ENCODE assay signal across 10 mouse cellular contexts in genomic region chr2:75150986-75151385, GRCm38 (mm10).
DNase-seq lines count a peak whose midpoint lies in the region; ATAC-seq and TF ChIP-seq lines count a peak whose summit lies in the region.
"Had no signal": no experiment of that assay in that cellular context is flagged by ENCODE, and none has a peak within 500 bp of the region (broad histone marks: within the 10 kb centered on the region; RNA-seq: fewer than 3 reads in every experiment).

No protein-coding gene starts in this region.

- H3K4me1 ChIP-seq in intestine, postnatal 0 days (replicated peaks; ENCODE audit: control insufficient read depth, insufficient read depth, low read length) = no peaks in the 10 kb centered on the region
- no peaks in the 10 kb centered on the region for H3K4me1 ChIP-seq in intestine, embryonic 16.5 days (ENCODE audit: control insufficient read depth, insufficient read depth, low read length)
- H3K4me1 ChIP-seq in E14TG2a.4 (replicated peaks; ENCODE audit: low read depth, low read length) = peaks cover 10% of the 10 kb centered on the region; the same call in 1 of the 2 replicates
- H3K4me1 ChIP-seq in forebrain, embryonic 13.5 days = 0 out of 2 replicates have a peak, but pooled peaks cover 3% of the 10 kb centered on the region
- H3K4me1 ChIP-seq: limb, embryonic 15.5 days had no signal

- no peak for ATAC-seq in intestine, postnatal 0 days
- ATAC-seq in intestine, embryonic 16.5 days = no peak
- peak; percentile 38; the same call in 1 of the 2 replicates for ATAC-seq in forebrain, embryonic 13.5 days
- ATAC-seq in megakaryocyte, adult 5-6 weeks (ENCODE audit: poor library complexity, severe bottlenecking) = no peak

- no peaks in the 10 kb centered on the region for H3K36me3 ChIP-seq in intestine, postnatal 0 days (ENCODE audit: control insufficient read depth, insufficient read depth)
- H3K36me3 ChIP-seq in intestine, embryonic 16.5 days (ENCODE audit: control insufficient read depth, insufficient read depth, low read length) = no peaks in the 10 kb centered on the region
- no peaks in the 10 kb centered on the region for H3K36me3 ChIP-seq in E14TG2a.4 (ENCODE audit: insufficient read depth, low read length)
- H3K36me3 ChIP-seq in forebrain, embryonic 13.5 days (ENCODE audit: poor library complexity, severe bottlenecking) = no peaks in the 10 kb centered on the region
- H3K36me3 ChIP-seq: embryonic facial prominence, embryonic 15.5 days; limb, embryonic 15.5 days had no signal

- no peak overlapping the region for H3K4me2 ChIP-seq in intestine, postnatal 0 days (replicated peaks; ENCODE audit: low read depth)
- no peak overlapping the region for H3K4me2 ChIP-seq in intestine, embryonic 16.5 days (ENCODE audit: low read depth, low read length)
- H3K4me2 ChIP-seq in forebrain, embryonic 13.5 days = no peak overlapping the region
- H3K4me2 ChIP-seq: embryonic facial prominence, embryonic 15.5 days; limb, embryonic 15.5 days had no signal

- H3K9me3 ChIP-seq in intestine, postnatal 0 days (ENCODE audit: control insufficient read depth) = no peaks in the 10 kb centered on the region
- no peaks in the 10 kb centered on the region for H3K9me3 ChIP-seq in intestine, embryonic 16.5 days (ENCODE audit: control insufficient read depth, low read length)
- no peaks in the 10 kb centered on the region for H3K9me3 ChIP-seq in E14TG2a.4 (ENCODE audit: low read length)
- H3K9me3 ChIP-seq in forebrain, embryonic 13.5 days (replicated peaks) = no peaks in the 10 kb centered on the region
- H3K9me3 ChIP-seq: embryonic facial prominence, embryonic 15.5 days; limb, embryonic 15.5 days had no signal

- no peak overlapping the region for H3K4me3 ChIP-seq in intestine, postnatal 0 days (ENCODE audit: low read depth, low read length)
- H3K4me3 ChIP-seq in intestine, embryonic 16.5 days (ENCODE audit: low read length) = no peak overlapping the region
- no peak overlapping the region for H3K4me3 ChIP-seq in E14TG2a.4 (replicated peaks; ENCODE audit: low read length)
- no peak overlapping the region for H3K4me3 ChIP-seq in forebrain, embryonic 13.5 days
- H3K4me3 ChIP-seq: embryonic facial prominence, embryonic 15.5 days; limb, embryonic 15.5 days had no signal

- H3K27ac ChIP-seq in intestine, postnatal 0 days (ENCODE audit: low read depth, low read length) = no peak overlapping the region
- H3K27ac ChIP-seq in intestine, embryonic 16.5 days (ENCODE audit: low read length) = no peak overlapping the region
- H3K27ac ChIP-seq in forebrain, embryonic 13.5 days = no peak overlapping the region
- H3K27ac ChIP-seq: embryonic facial prominence, embryonic 15.5 days; limb, embryonic 15.5 days had no signal

- WGBS in intestine, postnatal 0 days = 5% methylated on average over 6 of the region's 6 CpGs
- 7% methylated on average over 6 of the region's 6 CpGs for WGBS in intestine, embryonic 16.5 days
- 3% methylated on average over 6 of the region's 6 CpGs for WGBS in forebrain, embryonic 13.5 days

- H3K27me3 ChIP-seq in intestine, postnatal 0 days (replicated peaks; ENCODE audit: control insufficient read depth, insufficient read depth, low read length) = 0 out of 2 replicates have a peak, but pooled peaks cover 3% of the 10 kb centered on the region
- no peaks in the 10 kb centered on the region; the same call in 1 of the 2 replicates for H3K27me3 ChIP-seq in intestine, embryonic 16.5 days (replicated peaks; ENCODE audit: control insufficient read depth, insufficient read depth, low read length)
- H3K27me3 ChIP-seq in E14TG2a.4 (ENCODE audit: insufficient read depth, low read length) = 0 out of 2 replicates have a peak, but pooled peaks cover 5% of the 10 kb centered on the region
- no peaks in the 10 kb centered on the region for H3K27me3 ChIP-seq in forebrain, embryonic 13.5 days

- DNase-seq in adrenal gland, postnatal 14 days = peak; percentile 83
- DNase-seq in layer of hippocampus, postnatal 25 days (ENCODE audit: extremely low spot score in 1 of 2, low spot score in 1 of 2) = peak; percentile 17 to 66
- peak; percentile 44 for DNase-seq in retina, postnatal 7 days (ENCODE audit: low read depth, low spot score)

- TF ChIP-seq CTCF in intestine, postnatal 0 days (IDR thresholded peaks at IDR 0.05; ENCODE audit: low read depth) = peak; percentile 78
- peak; percentile 31 for TF ChIP-seq CTCF in E14TG2a.4 (conservative IDR thresholded peaks at IDR 0.05; ENCODE audit: low read length)

- no peak overlapping the region for H3K9ac ChIP-seq in intestine, postnatal 0 days (ENCODE audit: low read depth, low read length)
- H3K9ac ChIP-seq in intestine, embryonic 16.5 days (ENCODE audit: low read depth, low read length) = no peak overlapping the region
- H3K9ac ChIP-seq in forebrain, embryonic 13.5 days = no peak overlapping the region
- H3K9ac ChIP-seq: embryonic facial prominence, embryonic 15.5 days; limb, embryonic 15.5 days had no signal
